Mouse (Mus musculus) spleen, adult 2 months (tissue): ENCODE data around the gene Ablim1.

Experiments used
- CTCF ChIP-seq: fragments of 200-500 bp; IDR thresholded peaks from 2 replicates; pipeline ENCODE4 v1.5.1; 2011; ENCODE audit warnings: mild to moderate bottlenecking, inconsistent platforms; ENCODE audit not compliant: insufficient read depth, insufficient read length, insufficient replicate concordance; ENCODE audit errors: extremely low read depth
- POLR2A ChIP-seq: fragments of 200-500 bp; IDR thresholded peaks from 2 replicates; pipeline ENCODE4 v1.6.1; 2011; ENCODE audit warnings: low read depth, low read length, inconsistent platforms

DNA sequence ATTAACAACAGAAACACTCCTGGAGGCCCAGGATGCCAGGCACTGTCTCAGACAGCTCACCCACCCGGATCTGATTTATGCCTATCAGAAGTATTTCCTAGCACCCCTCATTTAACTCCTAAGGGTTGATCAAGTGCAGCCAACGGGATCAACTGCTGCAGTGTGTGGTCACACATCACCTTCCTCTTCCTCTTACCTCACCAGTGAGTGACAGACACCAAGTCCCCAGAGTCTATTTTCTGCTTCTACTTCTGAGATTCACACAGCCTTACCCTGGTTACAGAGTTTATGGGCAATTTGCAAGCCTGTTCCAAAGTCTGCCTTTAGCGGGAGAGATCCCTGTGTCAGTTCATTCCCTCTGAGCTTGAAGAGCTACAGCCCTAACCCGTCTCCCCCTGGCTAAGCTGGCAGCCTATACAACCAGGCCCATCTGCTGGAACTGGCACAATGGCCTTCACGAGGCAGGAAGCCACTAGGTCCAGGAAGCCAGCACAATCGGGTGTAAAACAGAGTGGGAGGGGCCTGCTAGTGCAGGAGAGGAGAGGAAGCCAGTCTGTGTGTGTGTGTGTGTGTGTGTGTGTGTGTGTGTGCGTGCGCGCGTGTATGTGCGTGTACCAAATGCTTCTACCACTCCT, 191.1 kb downstream of the Ablim1 start:
- TF ChIP-seq CTCF, result no peak
- peak; percentile 53; the same call in 1 of the 2 replicates for TF ChIP-seq POLR2A
